ENCODE assay signal across 13 mouse cellular contexts in genomic region chr15:61161397-61161796, GRCm38 (mm10).
DNase-seq lines count a peak whose midpoint lies in the region; ATAC-seq and TF ChIP-seq lines count a peak whose summit lies in the region.
"Had no signal": no experiment of that assay in that cellular context is flagged by ENCODE, and none has a peak within 500 bp of the region (broad histone marks: within the 10 kb centered on the region; RNA-seq: fewer than 3 reads in every experiment).

No protein-coding gene starts in this region.

- whole genome bisulfite sequencing in limb, embryonic 14.5 days: 59% methylated on average over 5 of the region's 5 CpGs
- 67% methylated on average over 5 of the region's 5 CpGs for WGBS in limb, embryonic 10.5 days
- 24% methylated on average over 5 of the region's 5 CpGs for WGBS in large intestine, adult 2 months
- 70% methylated on average over 5 of the region's 5 CpGs for whole genome bisulfite sequencing in thymus, adult 2 months

- no peak for TF ChIP-seq CTCF in thymus, adult 2 months (IDR thresholded peaks at IDR 0.05; ENCODE audit: borderline replicate concordance, control insufficient read depth, extremely low read depth, insufficient read depth, low read length, poor library complexity)

- peaks cover 8% of the 10 kb centered on the region; the same call in 1 of the 2 replicates for H3K4me1 ChIP-seq in limb, embryonic 14.5 days (ENCODE audit: control insufficient read depth, insufficient read depth, low read length)
- H3K4me1 ChIP-seq in limb, embryonic 10.5 days: peaks cover 6% of the 10 kb centered on the region
- H3K4me1 ChIP-seq in thymus, adult 2 months (replicated peaks; ENCODE audit: control insufficient read depth, insufficient read depth, low read length): no peaks in the 10 kb centered on the region

- H3K27ac ChIP-seq in limb, embryonic 14.5 days (replicated peaks; ENCODE audit: low read depth, low read length): no peak overlapping the region
- no peak overlapping the region for H3K27ac ChIP-seq in limb, embryonic 10.5 days
- no peak overlapping the region for H3K27ac ChIP-seq in thymus, adult 2 months (ENCODE audit: control insufficient read depth, insufficient read depth, low read length)
- H3K27ac ChIP-seq: embryonic facial prominence, embryonic 12.5 days; hindbrain, postnatal 0 days had no signal

- no peak for TF ChIP-seq POLR2A in limb, embryonic 14.5 days (IDR thresholded peaks at IDR 0.05; ENCODE audit: borderline replicate concordance, extremely low read depth, insufficient read depth, insufficient read length)
- no peak for TF ChIP-seq POLR2A in thymus, adult 2 months (IDR thresholded peaks at IDR 0.05; ENCODE audit: control insufficient read depth, extremely low read depth, insufficient read depth, low read length, poor library complexity)

- peak; percentile 19; the same call in 1 of the 2 replicates for ATAC-seq in limb, embryonic 14.5 days (ENCODE audit: low FRiP score, low read depth)
- ATAC-seq: forebrain, embryonic 14.5 days; hindbrain, postnatal 0 days had no signal

- H3K4me2 ChIP-seq in limb, embryonic 14.5 days (replicated peaks; ENCODE audit: low read depth, low read length, severe bottlenecking): no peak overlapping the region
- H3K4me2 ChIP-seq: embryonic facial prominence, embryonic 12.5 days had no signal

- H3K4me3 ChIP-seq in limb, embryonic 14.5 days (replicated peaks; ENCODE audit: low read length): no peak overlapping the region
- H3K4me3 ChIP-seq in limb, embryonic 10.5 days: no peak overlapping the region
- no peak overlapping the region for H3K4me3 ChIP-seq in thymus, adult 2 months (ENCODE audit: control insufficient read depth, insufficient read depth, low read length)
- H3K4me3 ChIP-seq: embryonic facial prominence, embryonic 12.5 days had no signal

- H3K27me3 ChIP-seq in limb, embryonic 14.5 days (ENCODE audit: control insufficient read depth, insufficient read depth, low read length): no peaks in the 10 kb centered on the region
- H3K27me3 ChIP-seq in limb, embryonic 10.5 days (ENCODE audit: low read depth, poor library complexity, severe bottlenecking): no peaks in the 10 kb centered on the region
- H3K27me3 ChIP-seq in thymus, adult 2 months (ENCODE audit: control insufficient read depth, insufficient read depth, low read length): no peaks in the 10 kb centered on the region
- H3K27me3 ChIP-seq: embryonic facial prominence, embryonic 12.5 days had no signal

- no peaks in the 10 kb centered on the region for H3K9me3 ChIP-seq in limb, embryonic 14.5 days (ENCODE audit: control insufficient read depth, low read length)
- H3K9me3 ChIP-seq in limb, embryonic 10.5 days (replicated peaks): no peaks in the 10 kb centered on the region
- H3K9me3 ChIP-seq: embryonic facial prominence, embryonic 12.5 days had no signal

- intact Hi-C loops in left cerebral cortex, postnatal 36 days (cut with DNase I): no loop called here

- H3K9ac ChIP-seq in limb, embryonic 14.5 days (ENCODE audit: low read depth, low read length, severe bottlenecking): no peak overlapping the region
- H3K9ac ChIP-seq: embryonic facial prominence, embryonic 12.5 days had no signal

- peak; percentile 52 for DNase-seq in limb, embryonic 14.5 days (ENCODE audit: low spot score)
- no peak for DNase-seq in limb, embryonic 10.5 days (ENCODE audit: low spot score)
- DNase-seq in adrenal gland, adult 8-10 months: peak; percentile 88
- DNase-seq in kidney, adult 18-20 months: peak; percentile 20
- peak; percentile 48 for DNase-seq in large intestine, adult 2 months (ENCODE audit: low read depth, low spot score)
- no peak for DNase-seq in cerebellum, adult 9-10 months
- no peak for DNase-seq in thymus, adult 2 months
- no peak for DNase-seq in left cerebral cortex, postnatal 36 days (ENCODE audit: low spot score in 2 of 2)
- DNase-seq: cerebellum, adult 9-11 months; gastrocnemius, postnatal 10 days had no signal

- no peaks in the 10 kb centered on the region for H3K36me3 ChIP-seq in limb, embryonic 14.5 days (ENCODE audit: control insufficient read depth, insufficient read depth, low read length)
- H3K36me3 ChIP-seq in limb, embryonic 10.5 days: no peaks in the 10 kb centered on the region
- H3K36me3 ChIP-seq in thymus, adult 2 months (ENCODE audit: control insufficient read depth, insufficient read depth, low read length): no peaks in the 10 kb centered on the region
- H3K36me3 ChIP-seq: embryonic facial prominence, embryonic 12.5 days had no signal

Comparison
In these comparisons a context has a peak if more than half of its experiments do, and no peak if none do; other contexts are left out.
1. DNase-seq: peak in limb, embryonic 14.5 days (single experiment), adrenal gland, adult 8-10 months (single experiment), kidney, adult 18-20 months (single experiment) and large intestine, adult 2 months (single experiment); none in limb, embryonic 10.5 days (single experiment), cerebellum, adult 9-10 months (single experiment), thymus, adult 2 months (single experiment) and left cerebral cortex, postnatal 36 days (0 of 2).